Mouse (Mus musculus): Measurements from ENCODE around the gene Sae1. TPM values are rescaled to one million over a fixed set of nuclear protein-coding genes. Genes with fewer than 3 reads are reported as not detected.
A peak's percentile ranks its signal among the peaks of the same experiment; 100 is the strongest.

The Sae1 gene
- polyA plus RNA-seq, 1 experiment, result 31.0 TPM

GRCm38 (mm10) chr7:16329146-16329545 lies 58.5 kb downstream of the Sae1 start:
- WGBS, result 63% methylated on average over 3 of the region's 3 CpGs
- no peak for TF ChIP-seq POLR2A (IDR thresholded peaks at IDR 0.05; ENCODE audit: borderline replicate concordance, extremely low read depth, low read depth, low read length)
- TF ChIP-seq CTCF (IDR thresholded peaks at IDR 0.05; ENCODE audit: insufficient read depth, low read length), result no peak
- DNase-seq, result peak; percentile 25
- Histone ChIP-seq H3K4me3 (replicated peaks; ENCODE audit: extremely low read depth, low read depth, low read length) (no peak overlapping the region), H3K4me1 (ENCODE audit: control insufficient read depth, insufficient read depth, low read length) (peaks cover 6% of the 10 kb centered on the region)

DNA sequence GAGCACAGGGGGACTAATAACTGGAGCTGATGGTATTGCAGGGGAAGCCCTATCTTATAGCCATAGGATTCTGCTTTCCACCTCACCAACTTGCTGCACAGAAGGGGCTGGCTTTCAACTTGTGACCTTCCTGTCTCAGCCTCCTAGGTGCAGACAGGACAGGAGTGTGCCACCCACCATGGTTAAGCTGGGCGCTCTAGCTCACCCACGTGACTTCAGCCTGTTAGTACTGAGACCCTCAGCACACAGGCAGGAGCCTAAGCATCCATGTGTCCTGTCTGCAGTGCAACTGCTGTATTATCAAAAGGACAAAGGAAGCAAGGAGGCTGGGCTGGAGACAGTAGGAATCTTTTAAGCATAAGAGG lies 61.0 kb downstream of the Sae1 start:
- TF ChIP-seq POLR2A (IDR thresholded peaks at IDR 0.05; ENCODE audit: borderline replicate concordance, extremely low read depth, low read depth, low read length) (no peak), CTCF (IDR thresholded peaks at IDR 0.05; ENCODE audit: insufficient read depth, low read length) (no peak)
- 91% methylated on average over 2 of the region's 2 CpGs for WGBS
- no peak for DNase-seq
- H3K4me1 ChIP-seq (ENCODE audit: control insufficient read depth, insufficient read depth, low read length), result peaks cover 6% of the 10 kb centered on the region
- H3K4me3 ChIP-seq (replicated peaks; ENCODE audit: extremely low read depth, low read depth, low read length), result no peak overlapping the region

DNA sequence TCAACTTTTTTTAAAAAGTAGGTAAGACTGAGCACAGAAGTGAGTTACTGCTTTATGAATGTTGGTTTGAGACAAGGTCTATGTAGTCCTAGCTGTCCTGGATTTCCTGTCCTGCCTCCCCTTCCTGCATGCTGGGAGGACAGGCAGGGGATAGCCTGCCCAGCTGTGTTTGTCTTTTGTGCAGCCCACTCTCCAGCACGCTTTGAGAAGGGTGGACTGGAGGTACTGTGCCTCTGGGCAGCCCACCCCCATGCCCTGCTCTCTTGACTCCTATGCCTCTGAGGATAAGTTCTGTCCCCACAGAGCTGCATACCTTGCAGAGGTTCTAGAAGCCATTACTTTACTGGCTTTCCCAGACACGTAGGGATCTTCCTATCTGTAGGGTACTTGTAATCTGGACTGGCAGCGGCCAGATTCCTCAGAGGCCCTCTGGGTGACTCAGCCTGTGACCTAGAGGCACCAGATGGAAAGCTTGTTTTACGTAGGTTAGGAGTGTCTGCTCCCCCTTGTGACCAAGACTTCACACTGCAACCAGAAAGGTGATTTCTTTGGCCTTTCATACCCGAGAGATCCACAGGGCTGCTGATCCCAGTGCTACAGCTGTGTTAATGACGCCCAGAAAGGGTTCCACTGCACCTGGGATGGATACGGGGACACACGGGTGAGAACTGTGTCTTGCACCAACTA lies 61.5 kb downstream of the Sae1 start:
- Histone ChIP-seq H3K4me3 (replicated peaks; ENCODE audit: extremely low read depth, low read depth, low read length) (no peak overlapping the region), H3K4me1 (ENCODE audit: control insufficient read depth, insufficient read depth, low read length) (peaks cover 6% of the 10 kb centered on the region)
- peak; percentile 64 for DNase-seq
- peak; percentile 57 for TF ChIP-seq CTCF (IDR thresholded peaks at IDR 0.05; ENCODE audit: insufficient read depth, low read length)
- TF ChIP-seq POLR2A (IDR thresholded peaks at IDR 0.05; ENCODE audit: borderline replicate concordance, extremely low read depth, low read depth, low read length), result no peak
- 22% methylated on average over 8 of the region's 8 CpGs for WGBS

- Histone ChIP-seq H3K4me3 (replicated peaks; ENCODE audit: extremely low read depth, low read depth, low read length) (no peak overlapping the region), H3K4me1 (ENCODE audit: control insufficient read depth, insufficient read depth, low read length) (peaks cover 4% of the 10 kb centered on the region)
- TF ChIP-seq POLR2A (IDR thresholded peaks at IDR 0.05; ENCODE audit: borderline replicate concordance, extremely low read depth, low read depth, low read length) (no peak), CTCF (IDR thresholded peaks at IDR 0.05; ENCODE audit: insufficient read depth, low read length) (no peak)
- WGBS, result 76% methylated on average over 7 of the region's 7 CpGs
- no peak for DNase-seq
These were observed 62.9 kb downstream of the Sae1 start for GRCm38 (mm10) chr7:16324661-16325060.

GRCm38 (mm10) chr7:16320479-16320878 lies 67.1 kb downstream of the Sae1 start:
- no peak for TF ChIP-seq POLR2A (IDR thresholded peaks at IDR 0.05; ENCODE audit: borderline replicate concordance, extremely low read depth, low read depth, low read length)
- no peak for TF ChIP-seq CTCF (IDR thresholded peaks at IDR 0.05; ENCODE audit: insufficient read depth, low read length)

DNA sequence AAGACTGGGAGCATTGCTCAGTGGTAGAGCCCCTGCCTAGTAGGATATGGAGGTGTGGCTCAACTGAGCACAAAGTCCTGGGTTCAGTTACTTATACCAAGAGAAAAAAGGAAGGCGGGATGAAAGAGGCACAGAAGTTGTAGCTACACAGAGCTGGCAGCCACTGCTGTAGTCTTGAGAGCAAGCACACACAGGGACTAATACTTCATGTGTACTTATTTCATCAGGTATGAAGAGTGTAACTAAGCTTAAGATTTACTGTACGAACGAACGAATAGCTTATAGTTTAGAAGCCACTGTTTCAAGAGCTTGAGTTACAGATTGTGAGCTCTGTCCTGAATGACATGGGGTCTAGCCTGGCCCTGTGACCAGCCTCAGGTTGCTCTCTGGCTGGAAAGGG lies 68.4 kb downstream of the Sae1 start:
- 66% methylated on average over 4 of the region's 4 CpGs for WGBS
- TF ChIP-seq CTCF (IDR thresholded peaks at IDR 0.05; ENCODE audit: insufficient read depth, low read length), result no peak
- TF ChIP-seq POLR2A (IDR thresholded peaks at IDR 0.05; ENCODE audit: borderline replicate concordance, extremely low read depth, low read depth, low read length), result no peak
- no peak overlapping the region for H3K4me3 ChIP-seq (replicated peaks; ENCODE audit: extremely low read depth, low read depth, low read length)
- H3K4me1 ChIP-seq (ENCODE audit: control insufficient read depth, insufficient read depth, low read length), result peaks cover 7% of the 10 kb centered on the region
- DNase-seq, result no peak

More at GRCm38 (mm10) chr7:16320479-16320878, 67.1 kb downstream of the Sae1 start:
- DNase-seq, result no peak
- Histone ChIP-seq H3K4me3 (replicated peaks; ENCODE audit: extremely low read depth, low read depth, low read length) (no peak overlapping the region), H3K4me1 (ENCODE audit: control insufficient read depth, insufficient read depth, low read length) (peaks cover 3% of the 10 kb centered on the region; the same call in 1 of the 2 replicates)
- 78% methylated on average over 6 of the region's 6 CpGs for WGBS

DNA sequence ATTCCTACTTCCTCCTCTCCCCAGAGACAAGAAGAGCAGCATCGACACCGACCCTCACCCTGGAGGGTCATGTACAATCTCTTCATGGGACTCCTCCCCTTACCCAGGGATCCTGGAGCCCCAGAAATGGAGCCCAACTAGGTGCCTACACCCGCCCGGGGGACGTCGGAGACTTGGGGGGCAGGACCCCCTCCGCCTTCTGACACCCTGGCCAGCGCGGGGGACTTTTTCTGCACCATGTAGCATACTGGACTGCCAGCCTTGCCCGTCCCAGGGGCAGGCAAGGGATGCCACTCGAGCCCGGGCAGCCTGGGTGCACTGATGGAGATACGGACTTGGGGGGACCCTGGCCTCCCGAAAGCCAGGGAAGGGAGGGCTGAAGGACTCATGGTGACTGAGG lies 70.5 kb downstream of the Sae1 start:
- WGBS, result 82% methylated on average over 14 of the region's 14 CpGs
- H3K4me1 ChIP-seq (ENCODE audit: control insufficient read depth, insufficient read depth, low read length), result peaks cover 8% of the 10 kb centered on the region
- no peak for TF ChIP-seq CTCF (IDR thresholded peaks at IDR 0.05; ENCODE audit: insufficient read depth, low read length)

DNA sequence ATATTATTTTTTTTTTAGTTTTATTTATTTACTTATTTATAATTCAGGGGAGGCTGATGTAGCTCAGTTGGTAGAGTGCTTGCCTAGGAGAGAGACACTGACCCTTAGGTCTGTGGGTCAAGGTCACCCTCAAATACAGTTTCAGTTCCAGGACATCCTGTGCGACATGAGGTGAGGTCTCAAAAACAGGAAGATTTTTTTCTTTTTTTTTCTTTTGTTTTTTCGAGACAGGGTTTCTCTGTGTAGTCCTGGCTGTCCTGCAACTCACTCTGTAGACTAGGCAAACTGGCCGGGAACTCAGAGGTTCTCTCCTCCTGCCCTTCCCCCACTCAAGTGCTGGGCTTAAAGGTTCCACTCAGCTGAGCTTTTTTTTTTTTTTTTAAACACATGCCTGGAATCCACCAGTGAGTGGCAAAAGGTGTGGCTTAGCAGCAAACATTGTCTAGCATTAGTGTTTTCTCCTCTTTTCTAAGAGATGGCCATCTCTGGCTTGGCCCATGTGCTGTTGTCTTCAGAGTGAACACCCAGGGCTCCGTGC lies 72.3 kb downstream of the Sae1 start:
- DNase-seq, result peak; percentile 43
- Histone ChIP-seq H3K4me3 (replicated peaks; ENCODE audit: extremely low read depth, low read depth, low read length) (no peak overlapping the region), H3K4me1 (ENCODE audit: control insufficient read depth, insufficient read depth, low read length) (peaks cover 14% of the 10 kb centered on the region)
- TF ChIP-seq CTCF (IDR thresholded peaks at IDR 0.05; ENCODE audit: insufficient read depth, low read length) (no peak), POLR2A (IDR thresholded peaks at IDR 0.05; ENCODE audit: borderline replicate concordance, extremely low read depth, low read depth, low read length) (no peak)
- 36% methylated on average over 4 of the region's 4 CpGs for WGBS

More for the DNA sequence above, 70.5 kb downstream of the Sae1 start:
- DNase-seq, result no peak
- no peak overlapping the region for H3K4me3 ChIP-seq (replicated peaks; ENCODE audit: extremely low read depth, low read depth, low read length)

DNA sequence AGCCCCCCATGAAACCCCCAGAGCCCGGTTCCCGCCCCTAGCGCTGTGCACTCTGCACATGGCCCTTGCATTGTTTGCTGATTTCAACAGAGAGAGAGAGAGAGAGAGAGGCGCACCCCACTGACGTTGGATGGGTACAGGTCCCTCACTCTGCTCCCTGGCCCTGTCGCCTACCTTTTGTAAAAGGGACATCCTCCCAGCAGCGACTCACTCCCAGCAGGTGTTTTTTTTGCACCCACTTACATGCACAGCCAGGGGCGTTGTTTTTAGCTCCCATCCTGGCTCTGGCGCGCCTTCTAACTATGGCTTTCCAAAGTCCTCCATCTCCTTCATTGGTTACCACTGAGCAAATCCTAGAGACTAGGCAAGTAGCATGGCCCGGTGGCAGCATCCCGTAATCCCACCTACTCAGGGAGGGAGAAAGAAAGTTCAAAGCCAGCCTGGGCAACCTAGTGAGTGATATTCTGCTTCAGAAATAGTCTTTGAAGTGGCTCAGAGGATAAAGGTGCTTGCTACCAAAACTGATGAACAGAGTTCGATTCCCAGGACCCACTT lies 73.3 kb downstream of the Sae1 start:
- 18% methylated on average over 13 of the region's 13 CpGs for WGBS
- TF ChIP-seq POLR2A (IDR thresholded peaks at IDR 0.05; ENCODE audit: borderline replicate concordance, extremely low read depth, low read depth, low read length), result no peak
- no peak for TF ChIP-seq CTCF (IDR thresholded peaks at IDR 0.05; ENCODE audit: insufficient read depth, low read length)
- DNase-seq, result peak; percentile 27
- Histone ChIP-seq H3K4me3 (replicated peaks; ENCODE audit: extremely low read depth, low read depth, low read length) (peak overlapping the region; percentile 60), H3K4me1 (ENCODE audit: control insufficient read depth, insufficient read depth, low read length) (peaks cover 14% of the 10 kb centered on the region)

Measured in lung, adult 2 months (tissue).